Mouse (Mus musculus) stomach, postnatal 0 days (tissue): ENCODE results near the gene Dnaja3. TPM values are rescaled to one million over a fixed set of nuclear protein-coding genes. Genes with fewer than 3 reads are reported as not detected.

Experiments
- ATAC-seq: fragments of 200-750 bp; cut with Nextera tagmentation; 2 replicates; pipeline ENCODE4 v1.8.0; 2017; ENCODE audit not compliant: low FRiP score, low TSS enrichment
- DNase-seq: peaks from one replicate; pipeline ENCODE4 v3.0.0-alpha.2; 2016; ENCODE audit warnings: low spot score
- H3K27ac ChIP-seq: fragments of 300-500 bp; sonication (generic); replicated peaks from 2 replicates; pipeline ENCODE4 v1.5.1; 2014; ENCODE audit warnings: mild to moderate bottlenecking, control low read depth
- H3K27me3 ChIP-seq: fragments of 300-500 bp; sonication (generic); 2 replicates; pipeline ENCODE4 v1.6.1; 2014; ENCODE audit warnings: low read length; ENCODE audit not compliant: control insufficient read depth, insufficient read depth
- H3K36me3 ChIP-seq: fragments of 300-500 bp; sonication (generic); 2 replicates; pipeline ENCODE4 v1.6.1; 2014; ENCODE audit warnings: low read length, mixed read lengths; ENCODE audit not compliant: control insufficient read depth, insufficient read depth
- H3K4me1 ChIP-seq: fragments of 300-500 bp; sonication (generic); replicated peaks from 2 replicates; pipeline ENCODE4 v1.6.1; 2014; ENCODE audit warnings: antibody characterized with exemption; ENCODE audit not compliant: control insufficient read depth, insufficient read depth
- H3K4me2 ChIP-seq: fragments of 300-500 bp; sonication (generic); replicated peaks from 2 replicates; pipeline ENCODE4 v1.6.1; 2014; ENCODE audit warnings: low read depth, mild to moderate bottlenecking, control low read depth, moderate library complexity
- H3K4me3 ChIP-seq: fragments of 300-500 bp; sonication (generic); 2 replicates; pipeline ENCODE4 v1.5.1; 2014; ENCODE audit warnings: low read depth, low read length, control low read depth
- H3K9ac ChIP-seq: fragments of 300-500 bp; sonication (generic); 2 replicates; pipeline ENCODE4 v1.6.1; 2014; ENCODE audit warnings: mild to moderate bottlenecking, low read length, control low read depth, mixed read lengths
- H3K9me3 ChIP-seq: fragments of 300-500 bp; sonication (generic); 2 replicates; pipeline ENCODE4 v1.6.1; 2016; ENCODE audit warnings: low read length; ENCODE audit not compliant: control insufficient read depth
- CTCF ChIP-seq: IDR thresholded peaks from 2 replicates; pipeline ENCODE4 v1.5.1; 2016; ENCODE audit warnings: antibody characterized with exemption, low read depth, mild to moderate bottlenecking, moderate library complexity
- EP300 ChIP-seq: optimal IDR thresholded peaks from 2 replicates; pipeline ENCODE3; 2016; ENCODE audit warnings: antibody characterized with exemption
- WGBS: fragments of 180-500 bp; shearing (Covaris S2); extraction: QIAGEN DNeasy Blood & Tissue Kit; methylation state at CpG from one replicate; pipeline ENCODE4 v1.1.7; 2014; 5-methylcytosine and 5-hydroxymethylcytosine counted together
- polyA plus RNA-seq: library from polyadenylated mRNA; unstranded; fragments of >200 nt; fragmentation: Nextera tagmentation; extraction: Ambion mirVana; gene quantifications from 2 replicates; pipeline ENCODE4 v1.2.1, GENCODE M21; 2015

The Dnaja3 gene
- polyA plus RNA-seq, 1 experiment from 2014 or later: 47.0 TPM

- Histone ChIP-seq H3K9ac (no peak overlapping the region), H3K27me3 (no peaks in the 10 kb centered on the region), H3K4me1 (peaks cover 19% of the 10 kb centered on the region), H3K4me3 (no peak overlapping the region), H3K27ac (peak overlapping the region; percentile 5; the same call in 1 of the 2 replicates), H3K4me2 (no peak overlapping the region), H3K9me3 (no peaks in the 10 kb centered on the region), H3K36me3 (no peaks in the 10 kb centered on the region)
- TF ChIP-seq CTCF: no peak
- no peak for TF ChIP-seq EP300
- DNase-seq (no peak), ATAC-seq (no peak)
- WGBS: 43% methylated on average over 1 of the region's 1 CpGs
These were observed 36.3 kb upstream of the Dnaja3 start for GRCm38 (mm10) chr16:4603453-4603837.

GRCm38 (mm10) chr16:4604293-4604837 is 35.4 kb upstream of the Dnaja3 start:
- H3K27ac ChIP-seq: no peak overlapping the region
- WGBS: 43% methylated on average over 11 of the region's 11 CpGs
- no peaks in the 10 kb centered on the region for H3K27me3 ChIP-seq
- H3K4me3 ChIP-seq: no peak overlapping the region
- no peak for DNase-seq
- no peaks in the 10 kb centered on the region for H3K9me3 ChIP-seq
- H3K4me1 ChIP-seq: peaks cover 19% of the 10 kb centered on the region
- TF ChIP-seq EP300: no peak
- no peak for TF ChIP-seq CTCF
- H3K36me3 ChIP-seq: no peaks in the 10 kb centered on the region; the same call in 1 of the 2 replicates
- H3K4me2 ChIP-seq: no peak overlapping the region
- 0 out of 2 replicates have a peak overlapping the region, but pooled peaks have one; percentile 13 for H3K9ac ChIP-seq
- no peak for ATAC-seq

- no peak overlapping the region for H3K27ac ChIP-seq
These were observed 34.2 kb upstream of the Dnaja3 start for GRCm38 (mm10) chr16:4605514-4606131.

GRCm38 (mm10) chr16:4606431-4607084 is 33.2 kb upstream of the Dnaja3 start:
- no peak overlapping the region for H3K4me3 ChIP-seq
- peaks cover 19% of the 10 kb centered on the region for H3K4me1 ChIP-seq
- DNase-seq (peak; percentile 68), ATAC-seq (no peak)
- no peaks in the 10 kb centered on the region for H3K9me3 ChIP-seq
- TF ChIP-seq CTCF (peak; percentile 78), EP300 (no peak)
- H3K9ac ChIP-seq: 0 out of 2 replicates have a peak overlapping the region, but pooled peaks have one; percentile 2
- H3K36me3 ChIP-seq: peaks cover 4% of the 10 kb centered on the region; the same call in 1 of the 2 replicates
- peak overlapping the region; percentile 49; the same call in 1 of the 2 replicates for H3K27ac ChIP-seq
- 20% methylated on average over 5 of the region's 5 CpGs for WGBS
- no peaks in the 10 kb centered on the region for H3K27me3 ChIP-seq
- no peak overlapping the region for H3K4me2 ChIP-seq

More at GRCm38 (mm10) chr16:4605514-4606131, 34.2 kb upstream of the Dnaja3 start:
- H3K4me2 ChIP-seq: no peak overlapping the region
- DNase-seq (peak; percentile 64), ATAC-seq (no peak)
- no peak overlapping the region for H3K4me3 ChIP-seq
- no peaks in the 10 kb centered on the region for H3K9me3 ChIP-seq
- peaks cover 19% of the 10 kb centered on the region for H3K4me1 ChIP-seq
- WGBS: 51% methylated on average over 11 of the region's 13 CpGs
- H3K36me3 ChIP-seq: no peaks in the 10 kb centered on the region; the same call in 1 of the 2 replicates
- no peak for TF ChIP-seq EP300
- TF ChIP-seq CTCF: no peak
- H3K9ac ChIP-seq: no peak overlapping the region
- no peaks in the 10 kb centered on the region for H3K27me3 ChIP-seq

GRCm38 (mm10) chr16:4607818-4608531 is 31.8 kb upstream of the Dnaja3 start:
- Histone ChIP-seq H3K9ac (no peak overlapping the region), H3K36me3 (peaks cover 5% of the 10 kb centered on the region; the same call in 1 of the 2 replicates), H3K27me3 (no peaks in the 10 kb centered on the region), H3K4me2 (no peak overlapping the region), H3K4me1 (peaks cover 17% of the 10 kb centered on the region), H3K9me3 (no peaks in the 10 kb centered on the region), H3K27ac (no peak overlapping the region), H3K4me3 (no peak overlapping the region)
- DNase-seq (peak; percentile 87), ATAC-seq (peak; percentile 41; the same call in 1 of the 2 replicates)
- TF ChIP-seq CTCF (peak; percentile 98), EP300 (no peak)
- 35% methylated on average over 9 of the region's 9 CpGs for WGBS
